Mouse (Mus musculus): Measurements from ENCODE around the gene Tmem109.

Gene Tmem109

DNA sequence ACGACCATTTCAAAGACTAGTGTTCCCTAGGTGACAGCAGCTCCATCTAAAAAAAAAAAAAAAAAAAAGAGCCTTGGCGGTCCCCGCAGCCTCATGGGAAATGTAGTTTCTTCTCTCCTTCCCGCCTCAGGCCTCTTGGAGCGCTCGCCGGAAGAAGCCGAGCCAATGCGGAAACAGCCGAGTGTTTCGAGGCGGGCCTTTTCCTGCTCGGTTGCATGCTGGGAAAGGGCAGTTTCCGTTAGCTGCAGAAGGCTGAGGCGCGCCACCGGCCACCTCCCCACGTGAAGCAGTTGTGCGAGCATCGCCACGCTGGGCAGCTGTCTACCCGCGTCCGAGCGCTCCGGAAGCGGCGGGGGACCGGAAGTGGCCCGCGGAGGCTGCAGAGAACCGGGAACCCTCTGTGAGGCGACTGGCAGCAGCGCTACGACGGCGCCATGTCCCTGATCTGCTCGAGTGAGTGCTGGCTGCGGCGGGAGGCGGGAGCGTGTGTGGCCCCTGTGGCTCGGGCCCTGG lies 13.3 kb upstream of the Tmem109 start, which contains the start of gene Prpf19:
TSS of gene Prpf19 (plus strand) at position 216 of the 513 bp plus-strand sequence.
- peak; percentile 88 to 91 for DNase-seq (ENCODE audit: low read depth in 1 of 2, low spot score in 2 of 2)

DNA sequence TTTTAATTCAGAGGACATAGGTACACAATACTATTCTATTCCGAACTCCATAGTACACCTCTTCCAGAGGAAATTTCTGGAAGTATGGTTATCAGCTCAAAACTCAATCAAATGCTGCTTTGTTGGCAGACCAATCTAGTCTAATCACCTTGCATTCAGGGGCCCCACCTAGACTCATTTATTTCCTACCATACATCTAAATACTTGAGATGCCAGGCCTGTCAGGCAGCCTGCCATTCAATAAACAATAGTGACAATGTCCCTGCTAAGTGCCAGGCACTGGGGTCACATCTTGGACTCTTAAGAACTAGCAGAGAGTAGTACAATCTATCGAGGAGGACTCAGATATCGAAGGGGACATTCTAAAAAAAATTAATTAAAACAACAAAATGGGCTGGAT lies 10.4 kb upstream of the Tmem109 start:
- DNase-seq (ENCODE audit: low read depth in 1 of 2, low spot score in 2 of 2): no peak

DNA sequence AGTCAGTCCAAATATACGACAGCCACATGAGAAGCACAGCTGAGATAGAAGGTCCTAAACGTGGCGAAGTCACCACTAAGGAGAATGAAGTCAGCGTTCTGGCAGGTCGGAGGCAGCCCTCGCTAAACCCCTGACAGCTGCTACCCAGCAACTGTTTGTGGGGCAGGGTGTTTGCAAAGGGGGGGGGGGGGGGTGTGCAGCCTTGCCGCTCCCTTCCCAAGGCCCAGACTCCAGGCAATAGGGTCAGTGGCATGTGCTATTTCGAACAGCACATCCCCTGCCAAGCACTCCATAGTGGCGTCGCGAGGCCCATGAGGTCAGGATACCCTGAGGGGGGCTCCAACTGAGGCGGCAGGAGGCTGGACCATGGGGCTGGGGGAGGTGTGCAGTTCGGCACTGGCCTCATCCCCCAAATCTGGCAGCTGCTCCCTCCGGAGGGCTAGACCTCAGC lies 801 bp downstream of the Tmem109 start:
- DNase-seq (ENCODE audit: low read depth in 1 of 2, low spot score in 2 of 2): no peak

DNA sequence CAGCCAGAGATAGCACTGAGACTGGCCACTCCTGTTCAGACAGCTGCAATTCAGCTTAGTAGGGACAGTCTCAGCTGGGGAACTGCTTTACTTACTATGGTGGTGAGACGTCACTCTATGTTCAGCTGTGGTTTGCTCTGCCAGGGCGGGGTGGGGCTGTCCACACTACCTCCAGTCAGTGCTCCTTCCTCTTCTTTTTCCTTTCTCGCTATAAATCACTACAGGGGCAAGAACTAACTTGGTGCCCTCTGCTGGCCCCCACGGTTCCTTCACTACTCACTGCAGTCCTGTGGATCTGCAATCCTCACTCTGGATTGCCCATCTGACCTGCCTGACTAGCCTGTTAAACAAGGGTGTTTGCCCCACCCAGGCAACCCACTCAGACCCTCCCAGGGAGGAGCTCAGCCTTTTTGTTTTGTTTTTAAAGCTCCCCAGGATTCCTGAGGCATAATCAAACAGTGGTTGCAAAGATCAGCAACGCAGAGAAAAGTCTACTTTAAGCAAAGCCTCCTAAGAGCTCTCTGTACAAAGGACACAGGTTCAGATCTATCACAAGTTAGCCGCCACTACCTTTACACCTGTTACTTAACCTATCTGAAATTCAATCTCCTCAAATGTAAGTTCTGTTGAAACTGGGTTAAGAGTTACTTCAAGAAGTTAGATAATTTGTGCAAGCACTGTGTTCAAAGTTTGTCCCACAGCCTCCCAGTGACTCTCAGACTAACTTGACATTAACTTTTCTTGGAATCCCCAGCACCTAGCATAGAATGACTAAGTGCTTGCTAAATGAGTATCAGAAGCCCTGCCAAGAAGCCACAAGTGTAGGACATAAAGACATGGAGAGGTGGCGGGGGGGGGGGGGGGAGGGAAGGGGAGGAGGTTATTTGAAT lies 1.5 kb downstream of the Tmem109 start:
- peak; percentile 71 to 79 for DNase-seq (ENCODE audit: low read depth in 1 of 2, low spot score in 2 of 2)

DNA sequence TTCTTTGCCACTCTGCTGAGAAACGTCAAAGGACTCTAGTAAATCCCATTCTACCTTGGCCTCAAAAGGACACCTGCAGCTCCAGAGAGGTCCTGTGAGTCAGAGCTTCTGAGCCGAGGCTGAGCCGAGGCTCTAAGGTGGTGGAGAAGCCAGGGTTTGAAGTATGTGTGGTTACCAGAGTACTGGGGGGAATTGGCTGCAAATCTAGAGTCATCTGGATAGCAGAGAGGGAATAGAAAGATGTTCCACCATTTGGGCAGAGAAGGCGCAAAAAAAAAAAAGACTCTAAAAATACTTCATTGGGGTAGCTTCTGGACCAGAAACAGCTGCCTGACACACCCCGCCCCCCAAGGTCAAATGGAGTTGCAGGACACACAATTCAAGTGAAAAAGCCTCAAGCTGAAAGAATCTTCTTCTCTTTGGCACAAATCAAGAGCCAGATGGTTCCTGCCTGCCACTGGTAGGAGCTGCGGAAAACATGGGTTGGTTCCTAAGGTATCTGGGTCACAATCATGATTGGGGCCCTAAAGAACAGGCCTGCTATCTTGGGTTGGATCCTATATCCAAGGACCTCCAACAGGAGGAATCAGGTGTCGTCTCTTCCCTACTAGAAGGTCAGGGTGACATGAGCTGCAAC lies 3.5 kb downstream of the Tmem109 start:
- no peak for DNase-seq (ENCODE audit: low read depth in 1 of 2, low spot score in 2 of 2)

DNA sequence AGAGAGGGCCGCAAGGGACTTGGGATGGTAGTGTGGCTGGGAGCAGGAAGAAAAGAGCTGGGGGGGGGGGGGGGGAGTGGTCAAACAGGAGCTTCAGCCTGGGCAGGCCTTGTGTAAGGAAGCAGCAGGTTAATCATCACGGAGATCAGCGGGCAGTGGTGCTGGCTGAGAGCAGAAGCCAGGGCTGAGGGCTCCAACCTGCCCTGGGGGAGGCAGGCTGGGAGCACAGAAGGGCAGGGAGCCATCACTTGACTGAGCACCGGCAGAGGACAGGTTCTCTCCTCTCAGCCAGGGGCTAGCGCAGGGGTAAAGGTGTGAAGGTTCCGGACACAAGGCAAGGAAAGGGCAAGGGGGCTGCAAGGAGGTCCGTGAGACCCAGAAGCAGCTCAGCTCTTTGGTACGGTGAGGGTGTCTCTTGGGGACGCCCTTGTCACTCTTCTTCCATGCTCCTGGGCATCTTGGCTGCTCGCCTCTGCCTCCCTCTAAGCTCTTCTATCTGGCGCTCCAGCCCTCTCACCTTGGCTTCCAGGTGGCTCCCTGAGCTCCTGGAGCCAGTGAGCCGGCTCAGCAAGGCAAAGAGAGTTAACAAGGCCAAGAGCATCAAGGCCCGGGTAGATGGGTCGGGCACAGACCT lies 10.4 kb downstream of the Tmem109 start:
- DNase-seq (ENCODE audit: low read depth in 1 of 2, low spot score in 2 of 2): no peak

DNA sequence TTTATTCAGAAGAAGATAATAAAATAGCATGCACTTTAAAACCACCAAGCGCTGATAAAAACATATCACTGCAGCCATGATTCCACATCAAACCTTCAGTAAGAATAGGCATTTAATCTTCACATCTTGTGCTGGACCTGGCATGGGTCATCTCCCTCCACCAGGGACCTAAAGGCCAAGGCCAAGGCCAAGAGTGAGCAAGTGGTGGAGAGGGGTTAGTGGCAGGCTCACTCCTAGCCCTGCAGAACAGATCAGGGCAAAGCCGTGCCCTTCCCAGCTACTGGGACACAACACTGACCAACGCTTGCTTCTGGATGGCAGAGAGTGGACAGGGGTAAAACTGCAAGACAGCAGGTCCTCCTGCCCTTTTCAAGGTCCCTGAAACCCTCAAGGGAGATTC lies 11.1 kb downstream of the Tmem109 start:
- DNase-seq (ENCODE audit: low read depth in 1 of 2, low spot score in 2 of 2): no peak

DNA sequence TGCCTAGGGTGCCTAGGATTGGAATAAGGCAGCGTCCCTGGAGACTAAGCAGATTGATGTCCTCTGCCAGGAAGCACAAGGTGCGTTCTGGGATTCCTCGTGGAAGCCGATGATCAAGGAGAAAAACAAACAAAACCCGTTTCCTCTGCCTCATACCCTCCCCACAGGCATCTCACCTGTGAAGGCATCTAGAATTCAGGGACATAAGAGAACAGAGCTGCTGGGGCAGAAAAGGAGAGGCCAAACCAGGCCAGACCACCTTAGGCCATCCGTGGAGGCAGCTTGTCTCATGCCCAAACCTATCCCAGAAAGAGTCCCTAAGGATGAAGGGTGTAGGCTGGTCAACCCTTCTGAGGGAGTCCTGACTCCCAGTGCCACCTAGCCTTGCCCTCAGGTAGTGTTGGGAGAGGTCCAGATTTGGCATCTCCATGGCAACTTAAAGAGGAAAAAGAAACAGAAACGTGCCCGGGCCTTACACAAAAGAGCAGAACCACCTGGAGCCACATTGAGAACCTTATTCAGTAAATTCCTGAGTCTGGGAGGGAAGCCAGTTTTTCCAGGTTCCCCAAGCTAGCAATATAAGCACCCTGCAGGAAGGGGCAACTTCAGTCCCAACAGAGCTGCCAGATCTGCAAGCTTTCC lies 11.8 kb downstream of the Tmem109 start, which contains the start of gene Tmem132a:
TSS of gene Tmem132a (minus strand) at position 55 of the 642 bp plus-strand sequence.
- no peak for DNase-seq (ENCODE audit: low read depth in 1 of 2, low spot score in 2 of 2)

DNA sequence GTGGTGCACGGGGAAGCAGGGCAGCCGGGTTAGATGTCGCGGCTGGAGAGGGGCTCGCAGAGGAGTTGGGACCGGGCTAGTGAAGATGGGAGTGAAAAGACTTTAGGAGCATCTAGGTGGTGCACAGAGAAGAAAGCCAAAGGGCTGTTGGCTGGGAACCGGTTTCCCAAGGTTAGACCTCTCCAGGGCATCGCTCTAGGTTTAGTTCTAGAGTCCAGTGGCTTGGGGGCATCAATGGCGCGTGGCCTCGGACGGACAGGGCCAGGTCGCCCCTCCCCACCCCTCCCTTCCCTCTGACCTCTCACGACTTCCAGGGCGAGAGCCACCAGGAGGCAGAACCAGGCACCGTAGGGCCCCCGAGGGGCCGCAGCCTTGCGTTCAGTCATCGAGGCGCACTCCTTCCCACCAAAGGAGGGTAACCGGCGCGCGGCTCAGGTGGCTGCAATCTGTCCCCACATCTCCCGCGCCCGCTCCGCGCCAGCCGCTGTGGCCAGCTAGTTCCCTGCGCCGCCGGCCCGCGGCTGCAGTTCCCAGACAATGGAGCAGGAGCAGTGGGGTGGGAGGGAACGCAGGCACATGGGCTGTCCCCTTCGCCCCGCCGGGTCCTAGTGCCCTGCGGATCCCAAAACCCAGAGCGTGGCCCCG lies 12.4 kb downstream of the Tmem109 start:
- no peak for DNase-seq (ENCODE audit: low read depth in 1 of 2, low spot score in 2 of 2)

DNA sequence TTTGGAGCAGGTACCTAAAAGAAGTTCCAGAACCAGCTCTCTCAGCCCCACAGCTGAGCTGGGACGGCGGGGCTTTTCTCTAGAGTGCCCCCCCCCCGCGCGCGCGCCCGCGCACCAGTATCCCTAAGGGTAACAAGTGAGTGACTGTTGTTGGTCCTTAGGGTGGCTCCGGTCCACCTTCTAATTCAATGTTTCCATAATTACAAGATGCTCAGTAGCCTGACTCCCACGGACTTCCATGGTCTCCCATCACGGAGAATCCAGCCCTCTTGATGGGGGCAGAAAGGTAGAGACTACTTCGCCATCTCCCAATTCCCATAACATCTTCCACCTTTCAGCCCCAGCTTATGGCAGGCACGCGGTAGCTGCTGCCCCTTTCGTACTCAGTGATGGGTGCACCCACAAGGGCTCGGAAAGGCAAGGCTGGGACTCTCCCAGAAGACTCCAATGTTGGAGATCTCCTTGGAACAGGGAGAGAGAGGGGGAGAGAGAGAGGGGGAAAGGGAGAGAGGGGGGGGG lies 13.1 kb downstream of the Tmem109 start:
- no peak for DNase-seq (ENCODE audit: low read depth in 1 of 2, low spot score in 2 of 2)

DNA sequence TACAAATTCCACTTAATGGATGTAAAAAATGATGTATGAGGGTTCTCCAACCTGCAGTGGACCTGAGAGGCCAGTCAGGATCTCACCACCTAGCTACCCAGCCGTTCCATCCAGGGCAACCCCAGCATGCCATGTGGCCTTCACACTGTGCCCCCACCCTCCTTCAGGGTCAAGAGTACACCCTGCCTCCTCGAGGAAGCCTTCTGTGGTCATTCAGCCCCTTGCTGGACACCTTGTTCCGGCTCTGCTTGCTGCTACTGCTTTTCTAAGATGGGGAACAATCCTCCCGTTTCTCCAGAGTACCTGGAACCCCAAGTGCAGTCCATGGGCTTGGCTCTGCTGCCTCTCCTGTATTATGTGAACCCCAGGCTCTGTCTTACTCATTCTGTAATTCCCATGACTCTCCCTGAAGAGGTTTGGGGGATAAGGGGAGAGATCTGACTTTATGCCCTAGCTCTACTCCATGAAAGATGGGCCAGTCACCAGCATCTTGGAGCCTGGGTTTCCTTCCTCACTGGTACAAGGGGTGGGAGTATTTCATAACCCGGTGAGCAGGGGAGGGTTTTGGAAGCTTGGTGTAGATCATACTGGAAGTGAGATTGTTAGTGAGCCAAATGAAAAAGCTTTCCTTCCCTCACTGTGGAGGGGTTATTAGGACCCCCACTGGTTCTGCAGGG lies 13.7 kb downstream of the Tmem109 start:
- no peak for DNase-seq (ENCODE audit: low read depth in 1 of 2, low spot score in 2 of 2)

DNA sequence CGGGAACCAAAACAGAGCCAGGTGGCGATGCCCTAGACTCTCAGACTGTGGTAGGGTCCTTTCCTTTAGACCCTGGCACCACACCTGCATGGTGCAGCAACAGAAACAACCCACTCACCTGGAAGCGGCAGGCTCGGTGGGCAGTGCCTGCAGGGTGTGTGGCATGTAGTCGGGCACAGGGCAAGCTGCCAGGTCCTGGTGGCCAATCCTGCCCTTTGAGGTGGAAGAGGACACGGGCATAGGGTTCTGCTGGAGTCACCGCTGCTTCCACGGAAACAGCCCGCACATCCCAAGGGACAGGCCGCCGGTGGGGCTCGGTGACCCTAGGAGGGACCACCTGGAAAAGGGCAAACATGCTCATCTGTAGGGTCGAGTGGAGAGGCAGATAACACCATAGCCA lies 15.4 kb downstream of the Tmem109 start:
- DNase-seq (ENCODE audit: low read depth in 1 of 2, low spot score in 2 of 2): no peak

DNA sequence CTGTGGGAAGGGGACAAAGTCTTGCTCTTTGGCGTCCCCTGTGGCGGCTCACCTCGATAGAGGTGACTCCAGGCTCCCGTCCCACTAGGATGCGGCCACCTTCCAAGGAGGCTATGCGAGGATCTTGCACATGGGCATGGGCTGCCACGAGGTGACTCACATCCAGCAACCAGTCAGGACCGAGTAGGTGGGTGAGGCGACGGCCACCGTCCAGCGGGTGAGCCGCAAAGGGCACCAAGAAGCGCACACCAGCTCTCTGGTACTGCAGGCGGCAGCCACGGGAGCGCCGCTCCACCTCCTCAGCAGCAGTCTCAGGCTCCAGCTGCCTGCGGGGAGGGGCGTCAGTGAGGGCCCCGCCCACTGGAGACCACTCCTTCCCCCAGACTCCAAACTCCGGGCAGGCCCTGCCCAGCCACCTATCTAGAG lies 21.7 kb downstream of the Tmem109 start:
- no peak for DNase-seq (ENCODE audit: low read depth in 1 of 2, low spot score in 2 of 2)

DNA sequence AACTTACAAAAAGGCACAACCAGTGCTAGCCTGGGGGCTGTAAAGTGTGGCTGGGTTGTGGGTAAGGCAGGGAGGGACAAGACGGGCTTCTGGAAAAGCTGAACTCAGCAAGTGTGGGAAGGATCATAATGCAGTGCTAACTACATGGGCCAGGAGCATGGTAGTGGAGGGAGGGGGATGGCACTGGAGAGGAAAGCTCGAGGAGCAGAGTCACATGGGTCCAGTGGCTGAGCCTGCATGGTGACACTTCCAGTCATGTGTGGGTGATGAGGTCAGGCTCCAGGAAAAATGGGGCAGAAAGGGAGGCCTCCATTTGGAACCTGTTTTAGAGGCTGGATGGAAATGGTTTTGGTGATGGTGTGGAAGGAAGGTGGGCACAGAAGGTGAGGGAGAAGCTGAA lies 25.3 kb downstream of the Tmem109 start:
- no peak for DNase-seq (ENCODE audit: low read depth in 1 of 2, low spot score in 2 of 2)

DNA sequence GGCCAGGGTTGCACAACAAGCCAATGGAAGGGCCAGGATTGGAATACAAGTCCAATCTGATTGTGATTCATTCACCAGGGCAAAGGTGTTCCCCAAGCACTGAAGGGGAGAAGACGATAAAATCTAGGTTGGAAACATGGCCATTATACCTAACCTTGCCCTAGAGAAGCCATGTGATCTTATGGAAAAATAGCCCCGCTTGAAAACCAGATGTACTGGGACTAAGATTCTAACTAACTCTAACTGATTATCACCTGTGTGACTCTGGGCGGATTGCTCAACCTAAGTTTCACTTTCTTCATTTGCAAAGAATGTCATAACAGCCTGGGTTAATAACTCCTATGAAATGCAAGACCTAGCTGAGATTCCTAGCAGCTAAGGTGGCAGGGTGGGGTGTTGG lies 26.4 kb downstream of the Tmem109 start:
- no peak for DNase-seq (ENCODE audit: low read depth in 1 of 2, low spot score in 2 of 2)

DNA sequence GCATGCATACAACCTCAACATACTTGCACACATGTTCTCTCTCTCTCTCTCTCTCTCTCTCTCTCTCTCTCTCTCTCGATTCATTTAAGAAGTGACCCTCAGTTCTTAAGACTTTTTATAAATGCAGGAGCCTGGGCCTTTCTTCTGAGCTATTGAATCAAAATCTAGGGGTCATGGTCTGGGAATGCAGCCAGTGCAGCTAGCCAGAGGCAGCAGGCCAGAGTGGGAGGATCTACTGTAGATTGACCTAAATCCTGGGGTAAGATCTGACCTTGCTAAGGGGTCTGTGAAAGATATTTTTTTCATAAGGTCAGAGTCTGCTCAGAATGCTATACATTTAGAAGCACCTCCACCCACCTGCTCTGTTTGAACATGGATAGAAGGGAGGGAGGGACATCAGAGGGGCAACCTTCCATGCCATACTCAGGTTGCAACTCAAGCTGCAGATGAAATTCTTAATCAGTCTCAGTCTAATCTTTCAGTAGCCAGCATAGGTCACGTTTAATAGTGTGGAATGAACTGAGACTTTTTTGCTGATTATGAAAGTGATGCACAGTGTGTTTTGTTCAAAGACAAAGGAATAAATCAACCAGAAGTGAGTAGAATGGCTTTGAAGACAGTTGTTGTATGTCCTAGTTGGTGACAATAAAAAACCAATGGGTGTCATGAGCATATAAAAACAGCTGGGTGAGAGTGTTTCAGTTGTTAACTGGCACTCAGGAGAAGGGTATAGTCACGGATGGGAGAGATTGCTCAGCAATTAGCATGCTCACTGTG lies 34.3 kb downstream of the Tmem109 start:
- DNase-seq (ENCODE audit: low read depth in 1 of 2, low spot score in 2 of 2): no peak

DNA sequence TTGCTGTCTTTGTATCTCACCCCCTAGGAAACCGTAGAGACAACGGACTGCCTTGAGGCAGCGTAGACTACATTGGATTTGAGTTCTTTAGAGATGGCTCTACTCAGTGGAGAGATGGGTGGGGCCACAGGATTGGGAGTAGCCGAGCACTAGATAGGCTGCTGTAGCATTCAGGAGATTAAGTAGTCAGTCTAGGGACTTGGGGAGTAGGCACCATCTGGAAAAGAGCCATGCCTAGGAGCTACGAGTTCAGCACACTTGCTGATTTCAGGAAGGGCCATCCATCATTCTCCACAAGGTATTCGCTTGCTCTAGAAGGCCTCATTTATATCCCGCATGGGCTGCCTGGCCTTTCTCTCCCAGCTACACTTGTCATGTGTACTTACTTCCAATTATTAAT lies 35.7 kb downstream of the Tmem109 start:
- no peak for DNase-seq (ENCODE audit: low read depth in 1 of 2, low spot score in 2 of 2)

DNA sequence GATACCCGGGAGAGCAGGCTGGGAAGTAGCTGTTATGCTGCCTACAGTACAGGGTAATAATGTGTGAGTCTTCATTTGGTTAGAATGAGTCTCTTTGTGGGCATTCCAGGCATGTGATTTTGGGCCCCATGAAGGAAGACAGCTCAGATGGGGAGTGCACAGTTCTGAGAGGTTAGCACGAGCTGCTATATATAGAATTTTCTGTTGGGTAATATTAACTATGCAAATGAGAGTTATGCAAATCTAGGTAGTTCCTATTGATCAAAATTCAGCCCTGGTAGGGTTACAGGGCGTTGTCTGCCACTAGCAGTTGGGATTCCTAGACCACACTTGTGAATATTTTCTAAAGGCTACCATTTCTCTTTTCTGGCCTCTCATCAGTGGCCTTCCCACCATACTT lies 36.3 kb downstream of the Tmem109 start:
- DNase-seq (ENCODE audit: low read depth in 1 of 2, low spot score in 2 of 2): no peak

DNA sequence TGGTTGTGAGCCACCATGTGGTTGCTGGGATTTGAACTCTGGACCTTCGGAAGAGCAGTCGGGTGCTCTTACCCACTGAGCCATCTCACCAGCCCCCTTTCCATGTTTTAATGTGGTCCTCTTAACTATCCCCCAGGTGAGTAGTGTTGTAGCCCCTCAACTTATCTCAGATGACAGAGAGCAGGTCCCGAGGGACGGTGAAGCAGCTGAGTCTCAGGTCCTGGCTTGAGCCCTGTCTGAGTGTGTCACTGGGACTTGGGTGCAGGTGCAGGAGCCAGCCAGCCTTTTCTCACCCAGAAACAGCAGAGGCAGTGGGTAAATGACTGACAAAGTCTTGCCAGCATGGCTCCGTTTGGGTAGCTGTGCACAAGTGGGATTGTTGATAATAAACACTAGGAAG lies 37.6 kb downstream of the Tmem109 start:
- no peak for DNase-seq (ENCODE audit: low read depth in 1 of 2, low spot score in 2 of 2)
